Mouse (Mus musculus) lung, postnatal 25 days (tissue): ENCODE results near the gene Oxct1.

Source experiments
- DNase-seq: peaks from one replicate; pipeline ENCODE4 v3.0.0; 2022; ENCODE audit warnings: low spot score

Oxct1 gene

DNA sequence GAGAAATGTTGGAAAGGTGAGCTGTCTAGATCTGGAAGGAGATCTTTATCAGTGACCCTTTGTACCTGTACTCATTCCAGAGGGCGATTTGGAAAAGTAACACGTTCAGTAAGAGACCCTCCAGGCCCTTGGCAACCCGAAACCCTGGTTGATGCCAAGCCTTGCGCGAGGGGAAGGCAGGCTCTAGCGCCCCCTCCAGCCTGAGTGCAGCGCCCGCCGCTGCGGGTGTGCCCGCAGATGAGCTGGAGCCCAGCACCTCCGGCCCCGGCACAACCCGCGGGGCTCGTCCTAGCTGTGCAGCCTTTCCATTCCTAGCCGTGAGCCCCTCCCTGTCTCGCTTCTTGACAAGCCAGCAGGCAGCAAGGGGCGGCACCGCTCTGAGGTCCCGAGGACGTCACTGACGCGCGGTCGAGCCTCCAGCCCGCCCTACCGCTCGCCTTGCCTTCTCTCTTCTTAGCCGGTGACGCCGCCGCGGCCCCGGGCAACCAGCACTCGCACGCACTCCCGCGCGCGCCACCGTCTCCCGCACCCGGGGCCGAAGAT is at the start of gene Oxct1:
Oxct1 (plus strand) TSS at position 153 of the 543 bp plus-strand sequence.
- DNase-seq = peak; percentile 93

DNA sequence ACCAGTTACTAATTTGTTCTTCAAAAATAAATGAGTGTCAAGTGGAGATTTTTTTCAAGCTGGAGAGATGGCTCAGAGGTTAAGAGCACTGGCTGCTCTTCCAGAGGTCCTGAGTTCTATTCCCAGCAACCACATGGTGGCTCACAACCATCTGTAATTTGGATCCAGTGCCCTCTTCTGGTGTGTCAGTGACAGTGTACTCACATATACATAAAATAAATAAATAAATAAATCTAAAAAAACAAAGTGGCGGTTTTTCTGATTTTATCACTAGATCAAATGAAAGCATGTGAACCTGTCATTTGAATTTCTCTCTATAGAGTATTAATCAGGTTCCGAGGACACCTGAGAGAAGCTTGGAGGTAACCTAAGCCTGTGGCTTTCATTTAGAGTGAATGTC is 47.9 kb upstream of the Oxct1 start:
- no peak for DNase-seq

DNA sequence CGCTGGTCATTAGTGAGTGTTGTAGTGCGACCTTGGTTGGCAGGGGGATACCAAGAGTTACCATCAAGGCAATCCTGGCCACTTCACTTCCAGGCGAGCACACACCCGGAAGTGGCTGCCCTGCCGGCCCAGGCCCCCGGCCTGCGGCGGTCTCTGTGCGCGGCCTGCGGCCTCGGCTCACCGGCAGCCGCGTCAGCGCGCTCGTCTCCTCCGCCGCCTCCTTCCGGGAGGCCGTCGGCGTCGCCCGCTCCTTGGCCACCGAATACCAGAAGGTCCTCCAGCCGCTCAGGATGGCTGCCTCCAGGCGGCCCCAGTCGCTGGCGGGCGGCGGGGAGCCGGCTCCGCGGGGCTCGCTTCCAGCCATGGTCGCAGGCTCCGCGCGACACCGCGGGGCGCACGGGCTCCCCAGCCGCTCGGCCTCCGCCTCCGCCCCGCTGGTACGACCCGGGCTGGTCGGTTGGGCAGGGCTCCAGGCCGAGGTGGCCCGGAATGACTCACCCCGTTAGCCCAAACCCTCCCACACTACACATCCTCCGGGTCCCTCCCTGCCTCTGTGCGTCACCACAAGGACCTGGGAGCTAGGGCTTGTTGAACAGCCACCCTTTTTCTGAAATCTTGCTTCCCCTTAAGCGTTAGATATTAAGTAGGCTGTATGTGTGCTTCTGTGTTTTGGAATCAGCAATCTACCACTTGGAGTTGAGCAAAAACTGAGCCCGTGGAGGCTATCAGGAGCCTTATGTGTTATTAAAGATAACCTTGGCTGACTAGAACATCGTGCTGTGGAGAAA is 46.9 kb upstream of the Oxct1 start, which contains the start of gene Fbxo4:
Fbxo4 (minus strand) TSS at position 513 of the 788 bp plus-strand sequence.
- DNase-seq = peak; percentile 91

DNA sequence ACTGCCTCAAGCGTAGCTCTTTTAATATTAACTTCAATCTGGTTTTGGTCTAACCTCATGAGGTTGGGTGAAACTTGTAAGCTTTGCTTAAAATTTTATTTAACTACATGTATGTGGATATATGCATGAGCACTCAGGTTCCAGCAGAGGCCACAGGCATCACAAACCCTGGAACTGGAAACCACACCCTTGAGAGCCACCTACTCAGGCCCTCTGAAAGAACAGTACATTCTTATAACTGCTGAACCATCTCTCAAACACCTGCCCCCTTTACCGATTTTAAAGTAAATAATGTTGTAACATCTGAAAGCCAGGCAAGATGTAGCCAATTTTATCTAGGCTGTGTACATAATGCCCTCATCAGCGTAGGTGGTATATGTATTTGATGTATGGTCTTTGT is 46.3 kb upstream of the Oxct1 start:
- peak; percentile 20 for DNase-seq

DNA sequence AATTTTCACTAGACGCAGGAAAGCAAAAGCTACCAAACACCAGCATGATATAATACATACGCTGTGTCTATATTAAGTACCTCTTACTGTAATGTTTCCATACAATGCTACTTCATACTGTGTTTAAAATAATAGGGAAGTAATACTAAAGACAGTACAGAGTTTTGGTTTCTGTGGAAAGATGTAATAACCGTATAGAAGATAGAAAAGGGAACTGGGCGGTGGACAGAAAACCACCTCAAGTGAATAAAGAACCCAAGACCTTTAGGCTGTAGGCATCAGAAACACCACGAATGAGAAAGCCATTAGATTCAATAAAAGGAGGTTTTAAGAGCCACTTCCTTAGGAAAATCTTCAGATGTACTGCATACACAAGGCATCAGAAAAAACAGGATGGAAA is 43.5 kb upstream of the Oxct1 start:
- DNase-seq = no peak

DNA sequence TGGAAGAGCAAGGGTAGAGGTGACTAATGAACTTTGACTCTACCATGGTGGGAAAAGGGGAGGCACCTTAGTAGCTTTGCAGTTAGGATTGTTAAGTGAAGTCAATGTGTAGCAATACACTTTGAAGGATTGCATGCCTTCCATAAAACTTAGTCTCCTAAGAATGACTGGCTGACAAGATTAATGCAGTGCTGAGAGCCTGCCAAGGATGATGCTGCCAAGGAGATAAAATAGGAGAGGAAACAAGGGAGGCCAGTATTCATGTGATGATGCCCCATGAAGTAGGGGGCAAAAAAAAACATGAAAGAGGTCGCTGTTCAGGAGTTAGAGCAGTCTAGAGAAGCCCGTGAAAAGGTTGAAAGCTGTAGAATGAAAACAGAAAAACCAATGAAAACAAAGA is 41.3 kb upstream of the Oxct1 start:
- no peak for DNase-seq

DNA sequence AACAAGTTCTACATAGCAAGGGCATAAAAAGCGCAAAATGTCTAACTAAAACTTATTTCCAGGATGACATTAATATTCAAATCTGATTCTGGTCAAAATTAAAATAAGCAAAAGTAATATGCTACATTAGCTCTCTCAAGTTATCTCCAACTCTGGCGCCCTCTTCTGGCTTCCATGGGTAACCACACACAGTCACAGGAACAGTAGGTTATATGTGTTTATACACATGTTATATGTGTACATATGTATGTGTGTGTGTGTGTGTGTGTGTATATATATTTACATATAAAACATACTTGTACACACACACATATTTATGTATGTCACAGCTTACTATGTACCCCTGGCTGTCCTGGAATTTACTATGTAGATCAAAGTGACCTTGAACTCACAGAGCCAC is 38.2 kb upstream of the Oxct1 start:
- peak; percentile 27 for DNase-seq

DNA sequence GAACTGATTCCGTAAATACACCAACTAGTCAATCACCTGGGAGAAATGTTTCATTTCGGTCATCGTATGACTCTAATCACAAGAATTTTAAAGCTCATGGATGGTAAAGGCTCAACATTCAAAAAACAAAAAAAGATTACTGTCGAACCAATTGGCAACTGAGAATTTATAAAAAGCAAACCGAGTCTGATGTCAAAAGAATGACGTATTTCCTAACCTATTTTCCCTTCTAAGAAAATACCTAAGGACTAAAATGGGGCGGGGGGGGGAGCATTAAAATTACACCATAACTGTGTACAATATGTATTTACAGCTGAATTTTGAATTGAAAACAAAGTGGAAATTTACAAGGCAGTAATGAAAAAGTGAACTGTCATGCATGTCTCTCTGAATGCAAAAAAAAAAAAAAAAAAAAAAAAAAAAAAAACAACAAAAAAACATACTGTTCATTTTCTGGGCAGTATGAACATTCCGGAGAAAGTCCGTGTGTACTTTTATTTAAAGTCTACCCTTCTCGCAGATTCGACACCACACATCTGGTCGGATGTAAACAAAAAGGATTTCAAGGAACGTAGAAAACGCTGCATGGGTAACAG is 31.2 kb upstream of the Oxct1 start:
- DNase-seq = no peak

DNA sequence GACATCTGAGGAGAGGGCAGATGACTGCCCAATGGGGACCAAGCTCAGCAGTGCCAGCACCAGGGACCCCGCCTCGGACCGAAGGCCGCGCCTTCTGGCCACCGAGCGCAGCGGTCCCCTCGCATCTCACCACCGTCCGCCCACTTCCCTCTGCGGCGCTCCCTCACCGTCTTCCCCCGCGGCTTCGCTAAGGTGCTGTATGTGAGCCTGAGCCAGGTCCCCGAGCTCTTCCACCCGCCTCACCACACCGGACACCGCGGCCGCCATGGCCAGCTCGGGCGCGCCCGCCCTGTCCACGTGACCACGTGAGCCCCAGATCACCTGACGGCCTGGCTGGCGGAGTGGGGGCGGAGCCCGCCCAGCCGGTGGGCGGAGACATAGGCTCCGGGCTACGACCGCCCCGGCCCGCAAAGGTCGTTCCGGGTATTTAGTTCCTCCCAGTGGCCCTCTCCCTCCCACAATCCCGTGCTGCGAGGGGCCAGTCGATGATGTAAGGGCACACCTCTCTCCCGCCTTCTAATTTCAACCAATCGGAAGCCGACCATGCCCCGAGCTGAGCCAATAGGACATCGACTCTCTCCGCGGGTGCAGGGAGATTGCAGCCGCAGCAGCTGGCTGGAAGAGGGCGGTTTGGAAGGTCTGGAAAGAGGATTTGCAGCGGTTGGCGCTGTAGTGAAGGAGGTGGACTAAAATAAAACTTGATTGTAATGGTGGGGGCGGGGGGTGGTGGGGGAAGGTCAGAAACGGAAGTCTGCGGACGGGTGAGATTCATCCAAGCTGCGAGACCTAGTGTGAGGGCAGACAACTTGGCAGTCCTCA is 30.5 kb upstream of the Oxct1 start, which contains the start of gene AW549877:
AW549877 (minus strand) TSS at position 297 of the 819 bp plus-strand sequence.
- peak; percentile 99 for DNase-seq

DNA sequence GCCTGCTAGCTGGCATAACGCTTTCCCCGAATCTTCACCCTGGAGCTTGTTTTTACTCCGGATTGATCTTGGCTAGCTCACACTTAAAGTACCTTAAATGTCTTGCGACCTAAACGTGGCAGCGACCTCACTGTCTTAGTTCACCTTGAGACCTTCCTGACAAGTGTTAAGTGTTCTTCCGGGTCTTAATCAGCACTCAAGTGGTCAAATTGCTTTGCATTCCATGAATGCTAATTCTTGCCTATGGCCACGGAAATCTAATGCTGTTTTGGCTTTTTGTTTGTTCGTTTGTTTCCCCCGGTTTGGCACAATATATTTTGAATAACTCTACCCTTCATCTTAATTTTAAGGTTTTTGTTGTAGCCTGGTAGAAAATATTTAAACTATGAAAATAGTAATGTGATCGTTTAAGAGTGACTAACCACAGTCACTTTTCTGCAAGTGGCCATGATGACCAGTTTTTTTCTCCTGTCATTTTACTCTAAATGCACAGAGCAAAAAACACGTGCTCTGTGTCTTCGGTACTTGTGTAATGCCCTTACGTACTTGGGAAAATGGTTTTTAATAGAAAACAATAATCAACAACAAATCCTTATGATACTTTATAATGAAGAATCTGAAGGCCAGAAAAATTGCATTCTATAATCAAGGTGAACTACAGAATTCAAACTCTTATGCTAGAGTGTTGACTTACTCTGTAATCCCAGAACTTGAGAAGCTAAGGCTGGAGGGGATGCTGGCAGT is 29.7 kb upstream of the Oxct1 start:
- DNase-seq = no peak

DNA sequence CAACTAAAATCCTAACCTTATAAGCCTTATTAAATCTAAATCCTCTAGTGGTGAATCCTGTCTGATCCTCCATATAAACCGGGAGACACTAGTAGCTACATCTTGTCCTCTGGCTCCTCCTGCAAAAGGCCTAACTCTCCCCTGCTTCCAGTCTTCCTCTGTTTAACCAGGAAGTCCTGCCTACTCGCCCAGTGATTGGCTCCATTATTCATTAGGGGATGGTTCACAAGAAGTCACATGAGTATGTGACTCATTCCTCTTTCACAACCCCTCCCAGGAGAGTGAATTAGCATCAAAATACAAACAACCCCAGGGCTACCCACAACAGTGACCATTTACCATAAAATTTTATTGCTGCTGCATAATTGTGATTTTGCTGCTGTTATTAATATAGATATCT is 27.0 kb upstream of the Oxct1 start:
- DNase-seq = no peak

DNA sequence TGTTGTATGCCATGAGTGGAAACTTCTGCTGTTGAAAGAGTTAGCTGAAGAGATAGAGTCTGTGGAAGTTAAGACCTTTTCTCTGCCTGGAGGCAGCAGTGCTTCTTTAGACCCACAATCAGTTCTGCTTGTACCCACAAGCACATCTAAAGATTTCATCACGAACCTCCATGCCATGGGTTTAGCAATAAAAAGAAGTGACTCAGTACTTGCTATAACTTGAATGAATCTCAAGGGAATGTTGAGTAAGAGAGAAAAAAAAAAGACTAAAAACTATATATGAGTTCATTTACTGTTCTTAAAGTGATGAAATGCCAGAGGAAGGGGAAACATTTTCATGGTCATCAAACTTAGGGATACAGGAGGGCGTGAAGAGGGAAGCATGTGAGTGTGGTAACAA is 25.6 kb upstream of the Oxct1 start:
- DNase-seq = no peak

DNA sequence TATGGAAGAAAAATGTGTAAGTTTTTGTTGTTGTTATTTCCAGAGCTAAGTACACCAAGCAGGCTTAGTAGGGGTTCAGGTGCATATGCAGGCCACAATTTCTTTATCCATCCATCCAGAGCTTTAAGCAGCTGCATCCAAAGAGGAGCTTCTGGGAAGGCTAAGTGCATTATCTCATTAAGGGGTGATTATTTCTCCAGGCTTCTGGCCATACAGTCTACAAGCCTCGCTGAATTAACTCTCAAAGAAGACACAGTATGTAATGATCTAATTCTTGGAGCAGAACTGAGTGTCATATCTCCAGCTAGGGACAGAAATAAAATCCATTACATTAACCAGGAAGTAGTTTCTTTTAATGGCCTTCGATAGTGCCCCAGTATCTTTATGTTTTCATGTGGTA is 12.3 kb upstream of the Oxct1 start:
- DNase-seq = no peak

DNA sequence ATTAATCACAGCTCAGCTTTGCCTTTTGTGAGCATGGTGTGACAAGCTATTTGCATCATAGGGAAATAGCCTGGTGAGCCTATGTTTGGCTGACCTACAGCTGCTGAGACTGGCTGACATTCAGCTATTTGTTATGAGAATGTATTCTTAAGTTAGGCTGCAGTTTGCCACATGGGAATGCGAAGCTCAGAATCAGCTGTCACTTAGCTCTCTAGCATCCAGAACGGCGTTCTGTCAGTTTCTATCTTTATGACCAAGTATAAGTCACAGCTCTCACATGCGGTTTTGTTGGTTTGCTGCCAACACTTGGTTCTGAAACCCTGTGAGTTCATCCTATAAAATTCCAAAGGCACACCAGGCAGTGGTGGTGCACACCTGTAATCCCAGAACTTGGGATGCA is 5.5 kb upstream of the Oxct1 start:
- DNase-seq = no peak

DNA sequence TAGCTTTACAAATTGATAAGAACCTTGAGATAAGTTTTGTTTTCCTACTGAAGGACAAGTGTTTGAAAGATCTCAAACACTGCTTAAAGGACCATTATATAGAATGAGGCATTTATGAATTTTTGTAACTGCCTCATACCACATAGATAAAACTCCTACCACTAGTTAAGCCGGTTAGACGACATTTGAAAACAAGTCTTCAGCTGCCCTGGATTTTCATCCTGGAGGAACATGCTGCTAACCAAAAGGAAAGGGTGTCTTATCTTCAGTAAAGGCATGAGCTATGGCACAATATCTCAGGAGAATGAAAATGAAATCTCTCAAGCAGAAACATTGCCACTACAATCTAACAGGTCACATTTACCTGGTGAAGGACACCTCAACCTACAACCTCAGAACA is 2.4 kb upstream of the Oxct1 start:
- no peak for DNase-seq

DNA sequence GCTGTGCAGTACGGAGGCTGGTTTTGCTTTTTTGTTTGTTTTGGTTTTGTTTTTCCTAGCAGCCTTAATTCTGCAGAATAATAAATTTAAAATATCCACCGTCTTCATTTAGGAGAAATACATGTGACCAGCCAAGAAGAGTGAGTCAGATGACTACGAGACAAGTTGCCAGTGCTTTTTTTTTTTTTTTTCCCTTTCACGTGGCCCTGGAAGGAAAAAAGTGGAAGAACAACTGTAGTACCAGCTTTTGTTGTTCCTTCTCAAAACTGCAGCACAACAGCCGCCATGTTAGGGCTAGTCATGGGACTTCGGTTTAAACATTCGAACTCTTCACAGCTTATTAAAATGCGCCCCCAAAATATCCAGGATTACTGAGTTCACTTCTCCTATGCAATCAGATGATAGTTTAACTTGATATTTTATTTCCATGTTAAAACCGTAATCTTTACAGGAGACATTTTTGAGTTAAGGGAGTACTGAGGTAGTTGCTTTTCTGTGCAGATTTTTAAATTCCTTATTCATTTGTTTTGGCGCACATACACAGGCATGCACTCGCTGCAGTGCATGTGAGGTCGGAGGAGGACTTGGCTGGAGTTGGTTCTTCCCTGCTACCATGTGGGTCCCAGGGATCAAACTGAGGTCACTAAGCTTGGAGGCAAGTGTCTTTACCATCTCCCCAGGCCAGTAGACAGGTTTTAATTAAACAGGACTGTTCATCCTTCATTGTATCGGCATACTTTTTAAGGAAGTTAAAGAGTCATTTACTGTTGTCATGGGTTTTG is 1.3 kb upstream of the Oxct1 start:
- no peak for DNase-seq

DNA sequence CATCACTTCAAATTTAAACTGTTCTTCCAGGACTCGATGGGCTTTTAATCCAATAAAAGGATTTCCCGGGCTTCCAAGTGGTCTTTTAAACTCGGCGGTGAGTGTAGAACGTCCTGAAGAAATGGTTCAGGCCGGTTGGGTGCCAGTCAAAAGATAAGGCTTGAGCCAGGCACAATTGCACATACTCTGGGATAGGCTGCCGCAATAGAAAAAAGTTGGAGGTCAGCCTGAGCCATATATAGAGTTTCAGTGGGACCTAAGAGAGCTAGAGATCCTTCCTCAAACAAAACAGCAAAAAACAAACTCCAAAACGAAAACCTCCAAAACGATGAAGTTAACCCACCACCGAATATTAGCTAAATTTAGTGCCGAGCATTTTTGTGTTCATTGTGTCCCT is 677 bp upstream of the Oxct1 start:
- DNase-seq = no peak

DNA sequence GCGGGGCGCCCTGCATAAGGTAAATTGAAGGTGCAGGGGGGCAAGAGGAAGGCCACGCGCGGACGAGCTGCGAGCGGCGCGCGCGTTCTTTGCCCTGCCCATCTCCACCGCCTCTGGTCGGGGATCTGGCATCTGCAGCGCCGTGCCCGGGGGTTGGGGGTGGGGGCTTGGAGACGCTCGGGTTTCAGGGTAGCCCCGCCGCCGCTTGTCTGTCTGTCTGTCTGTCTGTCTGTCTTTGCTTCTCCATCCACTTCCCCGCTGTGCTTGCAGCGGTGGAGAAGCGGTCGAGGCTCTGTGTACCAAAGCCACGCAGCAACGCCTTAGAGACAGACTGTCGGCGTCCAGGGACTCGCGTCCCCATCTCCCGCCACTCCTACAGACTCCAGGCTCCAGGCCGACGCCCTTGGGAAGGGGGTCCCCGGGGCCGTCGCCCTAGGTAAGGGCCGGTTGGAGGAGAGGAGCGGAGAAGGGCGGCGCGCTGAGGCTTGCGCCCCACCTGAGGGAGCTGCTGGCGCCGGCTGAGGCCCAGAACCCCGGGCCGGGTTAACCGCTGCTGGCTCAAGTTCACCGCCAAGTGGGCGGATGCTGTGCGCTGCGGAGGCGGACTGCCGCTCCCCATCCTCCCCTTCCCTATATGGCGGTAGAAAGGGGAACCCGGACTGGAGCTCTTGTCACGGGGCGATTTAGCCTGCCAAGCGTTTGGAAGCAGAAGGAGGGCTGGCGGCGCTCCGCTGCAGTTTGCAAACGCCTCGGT is 825 bp downstream of the Oxct1 start:
- DNase-seq = peak; percentile 90

DNA sequence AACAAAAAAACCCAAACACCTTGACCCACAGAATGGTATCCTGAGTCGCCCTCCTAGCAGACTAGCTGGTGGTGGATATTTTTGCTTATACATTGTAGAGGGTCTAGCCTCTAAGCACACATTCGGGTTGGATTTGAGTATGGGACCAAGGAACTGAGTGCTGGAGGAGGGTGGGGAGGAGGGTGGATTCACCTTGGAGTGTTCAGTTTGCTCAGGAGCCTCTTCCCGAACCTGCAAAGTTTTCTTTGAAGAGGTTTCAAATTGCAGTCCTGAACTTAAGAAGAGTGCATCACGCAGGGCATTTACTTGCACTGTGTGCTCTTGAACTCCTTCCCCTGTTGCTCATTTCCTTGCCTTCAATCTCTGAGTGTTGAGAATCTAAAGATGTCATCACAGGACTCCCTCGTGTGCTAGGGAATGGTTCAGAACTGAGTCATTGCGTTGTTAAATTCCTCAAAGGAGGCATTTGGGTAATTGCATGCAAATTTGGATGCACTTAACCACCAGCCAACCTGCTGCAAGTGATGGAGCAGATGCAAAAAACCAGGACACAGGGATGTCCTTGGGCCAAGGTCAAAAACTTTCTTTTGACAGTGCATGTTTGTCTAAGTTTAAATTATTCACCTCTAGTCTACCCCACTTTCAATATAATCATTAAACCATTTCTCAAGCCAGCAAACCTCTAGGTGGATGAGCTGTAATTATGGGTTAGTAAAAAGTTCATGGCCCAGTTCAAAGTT is 1.7 kb downstream of the Oxct1 start:
- no peak for DNase-seq

DNA sequence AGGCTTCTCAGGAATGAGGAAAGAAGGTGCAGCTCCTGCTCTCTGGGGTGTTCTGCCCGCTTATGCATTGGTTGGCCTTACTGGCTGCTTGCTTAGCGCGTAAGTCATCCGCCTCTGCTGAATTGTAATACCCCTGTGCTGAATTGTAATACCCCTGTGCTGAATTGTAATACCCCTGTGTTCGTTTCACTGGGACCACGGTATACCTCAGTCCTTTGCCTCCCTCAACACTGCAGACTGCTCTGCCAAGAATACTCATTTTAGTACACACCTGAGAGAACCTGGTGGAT is 2.2 kb downstream of the Oxct1 start:
- no peak for DNase-seq
